Mouse (Mus musculus) heart, embryonic 15.5 days (tissue): ENCODE results near the gene Lrrc56. TPM values are rescaled to one million over a fixed set of nuclear protein-coding genes. Genes with fewer than 3 reads are reported as not detected.
A peak's percentile ranks its signal among the peaks of the same experiment; 100 is the strongest.

Experiments
- ATAC-seq: fragments of 200-750 bp; cut with Nextera tagmentation; replicated peaks from 2 replicates; pipeline ENCODE4 v1.8.0; 2017; ENCODE audit warnings: low read depth, moderate TSS enrichment; ENCODE audit not compliant: insufficient number of reproducible peaks, insufficient read depth, low FRiP score
- H3K27ac ChIP-seq: fragments of 300-500 bp; sonication (generic); 2 replicates; pipeline ENCODE4 v1.5.1; 2015; ENCODE audit warnings: mild to moderate bottlenecking, inconsistent platforms
- H3K27me3 ChIP-seq: fragments of 300-500 bp; sonication (generic); 2 replicates; pipeline ENCODE4 v1.6.1; 2015; ENCODE audit warnings: inconsistent platforms
- H3K36me3 ChIP-seq: fragments of 300-500 bp; sonication (generic); 2 replicates; pipeline ENCODE4 v1.6.1; 2015; ENCODE audit warnings: mild to moderate bottlenecking, inconsistent platforms
- H3K4me1 ChIP-seq: fragments of 300-500 bp; sonication (generic); replicated peaks from 2 replicates; pipeline ENCODE4 v1.6.1; 2015; ENCODE audit warnings: inconsistent platforms
- H3K4me2 ChIP-seq: fragments of 300-500 bp; sonication (generic); 2 replicates; pipeline ENCODE4 v1.6.1; 2015; ENCODE audit warnings: inconsistent platforms, mild to moderate bottlenecking, moderate library complexity
- H3K4me3 ChIP-seq: fragments of 300-500 bp; sonication (generic); 2 replicates; pipeline ENCODE4 v1.5.1; 2015; ENCODE audit warnings: mild to moderate bottlenecking, inconsistent platforms
- H3K9ac ChIP-seq: fragments of 300-500 bp; sonication (generic); 2 replicates; pipeline ENCODE4 v1.6.1; 2015; ENCODE audit warnings: mild to moderate bottlenecking, inconsistent platforms
- H3K9me3 ChIP-seq: fragments of 300-500 bp; sonication (generic); replicated peaks from 2 replicates; pipeline ENCODE4 v1.6.1; 2016; ENCODE audit warnings: inconsistent platforms
- WGBS: fragments of 180-500 bp; shearing (Covaris S2); methylation state at CpG from one replicate; pipeline ENCODE4 v1.1.7; 2015; ENCODE audit warnings: mixed read lengths; 5-methylcytosine and 5-hydroxymethylcytosine counted together
- polyA plus RNA-seq: library from polyadenylated mRNA; unstranded; fragments of >200 nt; fragmentation: Nextera tagmentation; extraction: Ambion mirVana; gene quantifications from 2 replicates; pipeline ENCODE4 v1.2.1, GENCODE M21; 2015

The Lrrc56 gene
- polyA plus RNA-seq, 1 experiment from 2014 or later, result 2.7 TPM

DNA sequence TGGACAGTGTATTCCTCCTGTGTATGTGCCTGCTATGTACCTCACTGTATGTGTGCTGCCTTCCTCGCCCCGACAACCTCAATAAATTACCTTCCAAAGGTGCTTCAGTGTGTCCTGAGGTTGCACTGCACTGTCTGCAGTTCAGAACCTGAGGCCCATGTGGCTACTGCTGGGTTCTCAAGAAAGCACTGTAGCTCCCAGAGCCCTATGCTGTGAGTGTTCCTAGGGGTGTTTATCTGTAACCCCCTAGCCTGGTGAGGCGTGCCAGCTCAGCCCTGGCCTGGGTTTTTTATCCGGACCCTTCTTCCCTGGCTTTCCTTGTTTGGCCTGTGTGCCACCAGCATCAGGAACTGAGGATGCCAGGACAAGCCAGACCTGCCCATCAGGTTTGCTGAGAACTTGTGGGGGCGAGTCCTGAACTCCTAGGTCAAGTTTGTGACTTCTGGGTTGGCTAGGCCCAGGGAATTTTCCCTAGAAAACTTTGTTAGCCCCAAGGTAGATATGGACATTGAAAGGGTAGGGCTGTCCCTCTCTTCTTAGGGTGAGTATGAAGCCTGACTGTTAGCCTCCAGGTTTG is 24.7 kb downstream of the Lrrc56 start:
- WGBS, result 85% methylated on average over 5 of the region's 5 CpGs
- Histone ChIP-seq H3K9me3 (no peaks in the 10 kb centered on the region), H3K36me3 (no peaks in the 10 kb centered on the region), H3K9ac (0 out of 2 replicates have a peak overlapping the region, but pooled peaks have one; percentile 4), H3K4me3 (no peak overlapping the region), H3K27ac (no peak overlapping the region), H3K4me1 (peaks cover 50% of the 10 kb centered on the region), H3K27me3 (no peaks in the 10 kb centered on the region), H3K4me2 (no peak overlapping the region)
- ATAC-seq, result no peak

DNA sequence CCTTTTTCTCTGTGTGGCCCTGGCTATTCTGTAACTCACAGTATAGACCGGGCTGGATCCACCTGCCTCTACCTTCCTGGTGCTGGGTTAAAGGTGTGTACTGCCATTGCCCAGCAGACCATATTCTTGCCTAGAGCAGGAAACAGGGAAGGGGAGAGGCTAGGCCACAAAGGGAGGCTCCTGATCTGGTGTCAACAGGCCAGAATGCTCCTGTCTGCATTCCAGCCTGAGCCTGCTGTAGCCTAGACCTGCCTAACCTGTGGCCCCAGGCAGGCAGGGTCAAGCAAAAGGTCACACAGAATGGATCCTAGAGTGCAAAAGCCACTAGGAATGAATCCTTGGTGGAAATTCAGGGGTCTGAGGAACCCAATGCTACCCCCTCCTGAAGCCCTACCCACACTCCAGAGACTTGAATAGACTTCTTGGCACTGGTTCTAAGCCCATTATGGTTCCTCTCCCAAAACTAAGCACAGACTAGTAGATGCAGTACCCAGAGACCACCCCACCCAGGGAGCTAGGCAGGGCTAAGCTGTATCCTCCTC is 25.7 kb downstream of the Lrrc56 start:
- Histone ChIP-seq H3K27me3 (no peaks in the 10 kb centered on the region), H3K27ac (no peak overlapping the region), H3K4me2 (0 out of 2 replicates have a peak overlapping the region, but pooled peaks have one; percentile 89), H3K9me3 (no peaks in the 10 kb centered on the region), H3K4me1 (peaks cover 50% of the 10 kb centered on the region), H3K4me3 (no peak overlapping the region), H3K9ac (no peak overlapping the region), H3K36me3 (no peaks in the 10 kb centered on the region)
- WGBS, result 92% methylated on average over 1 of the region's 1 CpGs
- no peak for ATAC-seq

GRCm38 (mm10) chr7:141220377-141220776 is 26.4 kb downstream of the Lrrc56 start:
- ATAC-seq, result no peak
- H3K4me2 ChIP-seq, result peak overlapping the region; percentile 89
- H3K27me3 ChIP-seq, result no peaks in the 10 kb centered on the region
- 0 out of 2 replicates have a peak overlapping the region, but pooled peaks have one; percentile 89 for H3K27ac ChIP-seq
- WGBS, result 78% methylated on average over 1 of the region's 1 CpGs
- peak overlapping the region; percentile 85; the same call in 1 of the 2 replicates for H3K9ac ChIP-seq
- H3K4me3 ChIP-seq, result peak overlapping the region; percentile 66
- peaks cover 44% of the 10 kb centered on the region for H3K4me1 ChIP-seq
- no peaks in the 10 kb centered on the region for H3K36me3 ChIP-seq
- H3K9me3 ChIP-seq, result no peaks in the 10 kb centered on the region

- 3% methylated on average over 44 of the region's 44 CpGs for WGBS
- Histone ChIP-seq H3K27ac (peak overlapping the region; percentile 89), H3K27me3 (no peaks in the 10 kb centered on the region), H3K4me3 (peak overlapping the region; percentile 66), H3K9ac (peak overlapping the region; percentile 85), H3K4me2 (peak overlapping the region; percentile 89), H3K36me3 (no peaks in the 10 kb centered on the region), H3K4me1 (peaks cover 38% of the 10 kb centered on the region), H3K9me3 (no peaks in the 10 kb centered on the region)
- ATAC-seq, result peak; percentile 97
These were observed 27.5 kb downstream of the Lrrc56 start for GRCm38 (mm10) chr7:141221249-141222125.

DNA sequence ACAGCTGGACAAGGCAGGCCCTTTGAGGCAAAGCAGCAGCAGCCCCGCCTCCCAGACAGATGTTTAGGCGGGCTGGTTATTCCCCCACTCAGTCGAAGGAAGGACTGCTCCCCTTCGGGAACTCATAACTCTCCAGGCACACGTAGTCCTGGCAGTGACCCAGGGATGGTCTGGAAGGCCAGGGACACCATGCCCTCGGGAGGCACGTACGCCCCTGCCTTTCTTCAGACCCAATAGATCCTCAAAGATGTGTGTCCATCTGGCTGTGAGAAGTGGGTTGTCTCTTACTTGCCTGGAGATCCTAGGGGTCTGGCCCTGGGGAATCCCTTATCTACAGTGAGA is 28.1 kb downstream of the Lrrc56 start:
- peak overlapping the region; percentile 89 for H3K27ac ChIP-seq
- peak overlapping the region; percentile 89 for H3K4me2 ChIP-seq
- H3K36me3 ChIP-seq, result no peaks in the 10 kb centered on the region
- ATAC-seq, result no peak
- 6% methylated on average over 8 of the region's 8 CpGs for WGBS
- no peaks in the 10 kb centered on the region for H3K27me3 ChIP-seq
- H3K9ac ChIP-seq, result peak overlapping the region; percentile 23; the same call in 1 of the 2 replicates
- peak overlapping the region; percentile 66 for H3K4me3 ChIP-seq
- no peaks in the 10 kb centered on the region for H3K9me3 ChIP-seq
- H3K4me1 ChIP-seq, result peaks cover 32% of the 10 kb centered on the region

- Histone ChIP-seq H3K27me3 (no peaks in the 10 kb centered on the region), H3K9ac (no peak overlapping the region)
- WGBS, result 74% methylated on average over 4 of the region's 4 CpGs
These were observed 28.8 kb downstream of the Lrrc56 start for GRCm38 (mm10) chr7:141222696-141223215.

GRCm38 (mm10) chr7:141226535-141226934 is 32.6 kb downstream of the Lrrc56 start:
- Histone ChIP-seq H3K4me1 (peaks cover 34% of the 10 kb centered on the region), H3K4me3 (no peak overlapping the region), H3K27me3 (no peaks in the 10 kb centered on the region), H3K9me3 (no peaks in the 10 kb centered on the region), H3K36me3 (peaks cover 6% of the 10 kb centered on the region; the same call in 1 of the 2 replicates), H3K4me2 (no peak overlapping the region), H3K27ac (no peak overlapping the region), H3K9ac (no peak overlapping the region)
- WGBS, result 81% methylated on average over 6 of the region's 6 CpGs
- no peak for ATAC-seq

More at GRCm38 (mm10) chr7:141222696-141223215, 28.8 kb downstream of the Lrrc56 start:
- H3K4me3 ChIP-seq, result no peak overlapping the region; the same call in 1 of the 2 replicates
- H3K27ac ChIP-seq, result peak overlapping the region; percentile 89
- H3K9me3 ChIP-seq, result no peaks in the 10 kb centered on the region
- H3K4me1 ChIP-seq, result peaks cover 28% of the 10 kb centered on the region
- peak overlapping the region; percentile 89 for H3K4me2 ChIP-seq
- no peaks in the 10 kb centered on the region for H3K36me3 ChIP-seq
- no peak for ATAC-seq

GRCm38 (mm10) chr7:141227796-141228195 is 33.8 kb downstream of the Lrrc56 start:
- no peak for ATAC-seq
- Histone ChIP-seq H3K27me3 (no peaks in the 10 kb centered on the region), H3K36me3 (peaks cover 18% of the 10 kb centered on the region), H3K9me3 (no peaks in the 10 kb centered on the region), H3K9ac (peak overlapping the region; percentile 91; the same call in 1 of the 2 replicates), H3K4me1 (peaks cover 25% of the 10 kb centered on the region), H3K4me3 (peak overlapping the region; percentile 92; the same call in 1 of the 2 replicates), H3K4me2 (peak overlapping the region; percentile 85), H3K27ac (0 out of 2 replicates have a peak overlapping the region, but pooled peaks have one; percentile 3)
- 82% methylated on average over 4 of the region's 4 CpGs for WGBS

DNA sequence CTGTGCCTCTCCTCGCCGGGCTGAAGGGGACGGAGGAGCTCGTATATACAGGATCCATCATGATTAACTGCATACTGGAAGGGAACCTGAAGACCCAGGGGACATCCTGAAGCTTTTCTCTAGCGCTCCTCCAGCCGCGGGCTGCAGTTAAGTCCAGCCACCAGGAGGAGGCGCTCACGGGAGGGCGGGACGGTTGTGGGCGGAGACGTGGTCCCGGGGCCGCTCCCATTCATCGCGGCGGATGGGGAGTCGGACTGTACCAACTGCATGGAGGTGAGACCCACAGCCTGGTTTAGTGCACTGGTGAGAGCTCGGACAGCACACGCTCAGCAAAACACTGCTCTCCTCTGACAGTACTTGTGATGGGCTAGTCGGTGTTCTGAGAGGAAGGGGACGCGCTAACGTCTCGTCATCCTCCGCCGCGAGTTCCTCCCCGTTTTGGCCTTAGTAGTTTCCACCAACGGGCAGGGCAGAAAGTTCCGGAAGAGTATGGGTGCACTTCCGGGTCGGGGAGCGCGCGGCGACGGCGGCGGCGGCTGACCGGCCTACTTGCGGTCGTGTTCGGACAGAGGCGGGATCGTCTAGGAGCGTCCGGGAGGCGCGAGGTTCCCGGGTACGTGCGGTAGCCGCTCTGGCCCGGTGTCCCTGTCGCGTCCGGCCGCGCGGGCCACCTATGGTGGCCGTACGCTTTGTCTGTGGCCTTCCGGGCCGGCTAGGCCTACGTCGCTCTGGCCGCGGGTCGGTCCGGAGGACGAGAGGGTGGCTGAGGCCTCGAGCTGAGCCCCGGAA is 34.5 kb downstream of the Lrrc56 start, which contains the start of gene Phrf1:
Gene Phrf1, plus strand, starts transcription at position 506 of the 789 bp plus-strand sequence.
- Histone ChIP-seq H3K4me2 (peak within 1 kb of the TSS; percentile 85), H3K36me3 (peaks cover 25% of the 10 kb centered on the region), H3K27ac (peak within 1 kb of the TSS; percentile 93), H3K4me1 (peaks cover 21% of the 10 kb centered on the region), H3K9ac (peak within 1 kb of the TSS; percentile 91), H3K27me3 (no peaks in the 10 kb centered on the region), H3K4me3 (peak within 1 kb of the TSS; percentile 92), H3K9me3 (no peaks in the 10 kb centered on the region)
- ATAC-seq, result peak; percentile 88
- under 1% methylated on average over 76 of the region's 76 CpGs for WGBS

GRCm38 (mm10) chr7:141229702-141230101 is 35.7 kb downstream of the Lrrc56 start:
- peak overlapping the region; percentile 85 for H3K4me2 ChIP-seq
- peak overlapping the region; percentile 92 for H3K4me3 ChIP-seq
- ATAC-seq, result no peak
- 44% methylated on average over 6 of the region's 6 CpGs for WGBS
- H3K27ac ChIP-seq, result 0 out of 2 replicates have a peak overlapping the region, but pooled peaks have one; percentile 93
- H3K36me3 ChIP-seq, result peaks cover 36% of the 10 kb centered on the region
- peaks cover 21% of the 10 kb centered on the region for H3K4me1 ChIP-seq
- H3K27me3 ChIP-seq, result no peaks in the 10 kb centered on the region
- peak overlapping the region; percentile 91 for H3K9ac ChIP-seq
- no peaks in the 10 kb centered on the region for H3K9me3 ChIP-seq
